Mouse (Mus musculus) layer of hippocampus, postnatal 14 days (tissue): Measurements from ENCODE around the gene Pno1. TPM values are rescaled to one million over a fixed set of nuclear protein-coding genes. Genes with fewer than 3 reads are reported as not detected.

Experiments
- DNase-seq, 2 experiments: peaks; one replicate each; pipeline ENCODE4 v3.0.0; 2021 to 2022; ENCODE audit warnings: low spot score in 2 of 2, mixed read lengths in 1 of 2
- total RNA-seq, 2 experiments: library from RNA; stranded (reverse); gene quantifications; 2 replicates each; pipeline ENCODE4 v1.2.3; 2021

Gene Pno1
- total RNA-seq, 2 experiments from 2014 or later, result 26.1 to 31.7 TPM

GRCm38 (mm10) chr11:17181807-17182206 lies 29.6 kb downstream of the Pno1 start, which contains the start of gene Wdr92:
Gene Wdr92 (plus strand): TSS chr11:17182107.
- no peak for DNase-seq

GRCm38 (mm10) chr11:17180753-17181152 lies 30.6 kb downstream of the Pno1 start:
- DNase-seq, result no peak

- no peak for DNase-seq
These were observed 34.7 kb downstream of the Pno1 start for GRCm38 (mm10) chr11:17176638-17177037.

- DNase-seq, result no peak
These were observed 39.1 kb downstream of the Pno1 start for GRCm38 (mm10) chr11:17172300-17172699.

- DNase-seq, result no peak
These were observed 40.2 kb downstream of the Pno1 start for GRCm38 (mm10) chr11:17170938-17171729.

- no peak for DNase-seq
These were observed 42.1 kb downstream of the Pno1 start for GRCm38 (mm10) chr11:17169262-17169661.

- no peak for DNase-seq
These were observed 44.7 kb downstream of the Pno1 start for GRCm38 (mm10) chr11:17166627-17167026.

GRCm38 (mm10) chr11:17163956-17164355 lies 47.4 kb downstream of the Pno1 start:
- no peak for DNase-seq

- DNase-seq, result peak; percentile 49 to 70
These were observed 51.1 kb downstream of the Pno1 start for GRCm38 (mm10) chr11:17160242-17160641.

GRCm38 (mm10) chr11:17159738-17160241 lies 51.6 kb downstream of the Pno1 start:
- DNase-seq, result peak; percentile 58 to 68

GRCm38 (mm10) chr11:17158858-17159737 lies 52.3 kb downstream of the Pno1 start, which contains the start of gene Ppp3r1:
Gene Ppp3r1 (plus strand): TSS chr11:17159263.
- DNase-seq, result peak; percentile 93 to 96

Other genes starting within 250 kb of the Pno1 start
- gene Cnrip1, start 160.0 kb downstream of the Pno1 start, total RNA-seq, result 100 to 1,000 TPM; 150 to 151 TPM
- gene Plek, start 159.2 kb downstream of the Pno1 start, total RNA-seq, result 1 to 10 TPM; 3.8 to 4.9 TPM
- gene Ppp3r1, start 52.3 kb downstream of the Pno1 start, total RNA-seq, result 100 to 1,000 TPM; 681 to 736 TPM
- 1 to 10 TPM; 6.7 to 9.2 TPM for gene Wdr92, start 29.5 kb downstream of the Pno1 start, total RNA-seq
- gene C1d, start 46.0 kb upstream of the Pno1 start, total RNA-seq, result 10 to 100 TPM; 55.3 to 63.3 TPM